Mouse (Mus musculus): ENCODE data around the gene Polr1c.

The Polr1c gene

GRCm38 (mm10) chr17:46227576-46227975 lies 20.3 kb downstream of the Polr1c start:
- no peak for DNase-seq (ENCODE audit: extremely low read depth, insufficient read length, low spot score)

GRCm38 (mm10) chr17:46221601-46222000 lies 26.3 kb downstream of the Polr1c start:
- no peak for DNase-seq (ENCODE audit: extremely low read depth, insufficient read length, low spot score)

GRCm38 (mm10) chr17:46210550-46210949 lies 37.3 kb downstream of the Polr1c start:
- DNase-seq (ENCODE audit: extremely low read depth, insufficient read length, low spot score) = no peak

- DNase-seq (ENCODE audit: extremely low read depth, insufficient read length, low spot score) = no peak
These were observed 41.2 kb downstream of the Polr1c start for GRCm38 (mm10) chr17:46206676-46207075.

GRCm38 (mm10) chr17:46203078-46203477 lies 44.8 kb downstream of the Polr1c start:
- no peak for DNase-seq (ENCODE audit: extremely low read depth, insufficient read length, low spot score)

- peak; percentile 99 for DNase-seq (ENCODE audit: extremely low read depth, insufficient read length, low spot score)
These were observed 45.3 kb downstream of the Polr1c start, which contains the start of the genes Polh and Xpo5 for GRCm38 (mm10) chr17:46202421-46203071. Polh (minus strand) TSS chr17:46202645. Xpo5 (plus strand) TSS chr17:46202782.

GRCm38 (mm10) chr17:46201151-46201550 lies 46.7 kb downstream of the Polr1c start:
- peak; percentile 14 for DNase-seq (ENCODE audit: extremely low read depth, insufficient read length, low spot score)
